Mouse (Mus musculus) liver, embryonic 14 days (tissue): Measurements from ENCODE around the gene Keg1. TPM values are rescaled to one million over a fixed set of nuclear protein-coding genes. Genes with fewer than 3 reads are reported as not detected.

Experiments used
- polyA plus RNA-seq: library from polyadenylated mRNA; depleted of rRNA; stranded (reverse); fragments of >200 nt; gene quantifications from 2 replicates; pipeline ENCODE4 v1.2.3, GENCODE M21; 2012; rRNA removed

The Keg1 gene
- polyA plus RNA-seq, result 1.8 and 2.5 TPM in 2 replicates

GRCm38 (mm10) chr19:12695590-12695989 lies at the start of gene Keg1:
Gene Keg1, plus strand, starts transcription at chr19:12695786.

GRCm38 (mm10) chr19:12670139-12670538 lies 25.4 kb upstream of the Keg1 start, which contains the start of gene Olfr1442:
Gene Olfr1442, plus strand, starts transcription at chr19:12670439.

GRCm38 (mm10) chr19:12677812-12678211 lies 17.8 kb upstream of the Keg1 start, which contains the start of gene Olfr1443:
Gene Olfr1443, plus strand, starts transcription at chr19:12678112.

GRCm38 (mm10) chr19:12765308-12765707 lies 69.7 kb downstream of the Keg1 start, which contains the start of gene Cntf:
Gene Cntf, minus strand, starts transcription at chr19:12765632.

Other genes starting within 250 kb of the Keg1 start
- 5.2 and 8.0 TPM in 2 replicates for gene Mpeg1, start 235.0 kb upstream of the Keg1 start, polyA plus RNA-seq
- gene Dtx4, start 194.3 kb upstream of the Keg1 start, polyA plus RNA-seq, result 1.4 and 1.5 TPM in 2 replicates
- gene Fam111a, start 150.0 kb upstream of the Keg1 start, polyA plus RNA-seq, result 22.0 and 22.9 TPM in 2 replicates
- 1.4 and 2.0 TPM in 2 replicates for gene Gm4952, start 95.8 kb upstream of the Keg1 start, polyA plus RNA-seq
- gene Glyat, start 62.5 kb upstream of the Keg1 start, polyA plus RNA-seq, result 0.16 and 0.18 TPM in 2 replicates
- gene Olfr1442, start 25.3 kb upstream of the Keg1 start, polyA plus RNA-seq, result not detected in 2 replicates
- gene Olfr1443, start 17.7 kb upstream of the Keg1 start, polyA plus RNA-seq, result not detected in 2 replicates
- gene Cntf, start 69.8 kb downstream of the Keg1 start, polyA plus RNA-seq, result 1.8 and 2.0 TPM in 2 replicates
- gene Zfp91, start 100.3 kb downstream of the Keg1 start, polyA plus RNA-seq, result 14.2 and 16.3 TPM in 2 replicates
- 1.1 and 1.9 TPM in 2 replicates for gene Lpxn, start 100.4 kb downstream of the Keg1 start, polyA plus RNA-seq
- not detected in 2 replicates for gene Gm5244, start 150.9 kb downstream of the Keg1 start, polyA plus RNA-seq
- gene Olfr1444, start 161.5 kb downstream of the Keg1 start, polyA plus RNA-seq, result not detected in 2 replicates
- gene Olfr1445, start 188.1 kb downstream of the Keg1 start, polyA plus RNA-seq, result not detected in 2 replicates
- gene Olfr1446, start 197.7 kb downstream of the Keg1 start, polyA plus RNA-seq, result not detected in 2 replicates
- not detected in 2 replicates for gene Olfr1447, start 208.0 kb downstream of the Keg1 start, polyA plus RNA-seq
- gene Olfr1448, start 228.6 kb downstream of the Keg1 start, polyA plus RNA-seq, result not detected in 2 replicates
- not detected in 2 replicates for gene Olfr1449, start 235.1 kb downstream of the Keg1 start, polyA plus RNA-seq